Mouse (Mus musculus) limb, embryonic 14.5 days (tissue): ENCODE data around the gene Drosha. TPM values are rescaled to one million over a fixed set of nuclear protein-coding genes. Genes with fewer than 3 reads are reported as not detected.
A peak's percentile ranks its signal among the peaks of the same experiment; 100 is the strongest.
"Not testable (repeated sequence)": the region's sequence is repeated elsewhere in the genome, so short reads cannot be mapped to it uniquely, and the experiment has no call there.

ENCODE experiments used
- ATAC-seq: fragments of 200-750 bp; cut with Nextera tagmentation; 2 replicates; pipeline ENCODE4 v1.8.0; 2017; ENCODE audit warnings: low read depth, moderate number of reproducible peaks, moderate TSS enrichment; ENCODE audit not compliant: low FRiP score
- DNase-seq: peaks from one replicate; pipeline ENCODE4 v3.0.0-alpha.2; 2015; ENCODE audit warnings: low spot score
- H3K27ac ChIP-seq: fragments of 300-500 bp; sonication (generic); replicated peaks from 2 replicates; pipeline ENCODE4 v1.5.1; 2014; ENCODE audit warnings: low read depth, mild to moderate bottlenecking, low read length, moderate library complexity, mixed read lengths
- H3K27me3 ChIP-seq: fragments of 300-500 bp; sonication (generic); 2 replicates; pipeline ENCODE4 v1.6.1; 2014; ENCODE audit warnings: low read length, mixed read lengths; ENCODE audit not compliant: control insufficient read depth, insufficient read depth
- H3K36me3 ChIP-seq: fragments of 300-500 bp; sonication (generic); 2 replicates; pipeline ENCODE4 v1.6.1; 2014; ENCODE audit warnings: mild to moderate bottlenecking, low read length, moderate library complexity, mixed read lengths; ENCODE audit not compliant: control insufficient read depth, insufficient read depth
- H3K4me1 ChIP-seq: fragments of 300-500 bp; sonication (generic); 2 replicates; pipeline ENCODE4 v1.6.1; 2014; ENCODE audit warnings: antibody characterized with exemption, low read length, mixed read lengths; ENCODE audit not compliant: control insufficient read depth, insufficient read depth
- H3K4me2 ChIP-seq: fragments of 300-500 bp; sonication (generic); replicated peaks from 2 replicates; pipeline ENCODE4 v1.6.1; 2014; ENCODE audit warnings: low read depth, mild to moderate bottlenecking, low read length, moderate library complexity; ENCODE audit not compliant: severe bottlenecking
- H3K4me3 ChIP-seq: fragments of 300-500 bp; sonication (generic); replicated peaks from 2 replicates; pipeline ENCODE4 v1.5.1; 2014; ENCODE audit warnings: low read length
- H3K9ac ChIP-seq: fragments of 300-500 bp; sonication (generic); 2 replicates; pipeline ENCODE4 v1.6.1; 2014; ENCODE audit warnings: mild to moderate bottlenecking, low read depth, low read length, moderate library complexity; ENCODE audit not compliant: severe bottlenecking
- H3K9me3 ChIP-seq: fragments of 300-500 bp; sonication (generic); 2 replicates; pipeline ENCODE4 v1.6.1; 2016; ENCODE audit warnings: low read length; ENCODE audit not compliant: control insufficient read depth
- POLR2A ChIP-seq: fragments of 200-500 bp; IDR thresholded peaks from 2 replicates; pipeline ENCODE4 v1.8.0; 2012; ENCODE audit warnings: inconsistent platforms, mild to moderate bottlenecking, moderate library complexity, borderline replicate concordance; ENCODE audit not compliant: insufficient read depth, insufficient read length; ENCODE audit errors: extremely low read depth
- WGBS: fragments of 180-500 bp; shearing (Covaris S2); extraction: QIAGEN DNeasy Blood & Tissue Kit; methylation state at CpG from one replicate; pipeline ENCODE4 v1.1.7; 2014; 5-methylcytosine and 5-hydroxymethylcytosine counted together
- polyA plus RNA-seq, 2 experiments: library from polyadenylated mRNA; depleted of rRNA in 1 of 2; stranded (reverse) in 1 of 2; unstranded in 1 of 2; fragments of >200 nt; fragmentation: Nextera tagmentation in 1 of 2; extraction: Ambion mirVana in 1 of 2; gene quantifications; 2 replicates each; pipeline versions ENCODE4 v1.2.1 to v1.2.3; 2012 to 2014

Drosha gene
- polyA plus RNA-seq, 2 experiments: 34.3 to 39.0 TPM

DNA sequence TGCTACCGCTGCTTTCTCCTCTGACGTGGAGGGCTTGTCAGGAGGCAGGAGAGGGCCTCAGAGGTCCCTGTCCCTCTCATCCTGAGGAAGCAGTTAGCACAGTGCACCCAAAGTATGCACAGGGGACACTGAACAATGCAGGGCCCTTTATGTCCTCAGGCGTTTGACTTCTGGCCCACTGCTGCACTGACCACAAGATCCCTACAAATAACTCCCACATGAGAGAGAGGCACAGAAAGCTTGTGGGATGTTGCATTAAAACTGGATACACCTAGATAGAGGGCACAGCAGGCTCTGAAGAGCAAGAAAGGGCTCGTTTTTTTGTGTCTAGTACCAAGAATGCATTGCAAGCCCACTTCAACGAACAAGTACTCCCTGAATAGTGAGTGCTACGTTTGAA lies 30.3 kb upstream of the Drosha start:
- ATAC-seq: no peak
- no peak for TF ChIP-seq POLR2A
- H3K9ac ChIP-seq: no peak overlapping the region
- 0 out of 2 replicates have a peak, but pooled peaks cover 5% of the 10 kb centered on the region for H3K4me1 ChIP-seq
- H3K4me3 ChIP-seq: no peak overlapping the region
- H3K4me2 ChIP-seq: no peak overlapping the region
- WGBS: 75% methylated on average over 6 of the region's 6 CpGs
- no peaks in the 10 kb centered on the region for H3K27me3 ChIP-seq
- H3K9me3 ChIP-seq: no peaks in the 10 kb centered on the region
- DNase-seq: no peak
- H3K36me3 ChIP-seq: no peaks in the 10 kb centered on the region
- no peak overlapping the region for H3K27ac ChIP-seq

DNA sequence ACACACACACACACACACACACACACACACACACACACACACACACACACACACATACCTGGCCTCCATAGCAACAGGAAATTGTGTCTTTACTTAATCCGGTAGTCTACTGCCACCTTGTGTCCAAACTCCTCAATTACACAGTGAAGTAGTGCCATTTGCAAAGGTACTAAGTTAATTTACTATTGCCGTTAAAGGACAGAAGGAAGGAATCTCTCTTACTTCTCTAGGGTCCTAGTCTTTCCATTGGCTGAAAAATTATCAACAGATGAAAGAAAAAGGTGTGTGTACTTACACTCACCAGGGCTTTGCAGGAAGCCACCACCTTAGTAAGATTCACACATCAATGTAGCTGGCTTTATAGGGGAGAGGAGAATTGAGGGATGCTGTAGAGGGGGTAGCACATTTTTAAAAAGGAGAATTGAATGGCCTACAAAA lies 29.1 kb upstream of the Drosha start:
- H3K4me3 ChIP-seq: no peak overlapping the region
- ATAC-seq: peak; percentile 57; the same call in 1 of the 2 replicates
- no peak for TF ChIP-seq POLR2A

GRCm38 (mm10) chr15:12795909-12796470 lies 28.6 kb upstream of the Drosha start:
- Histone ChIP-seq H3K4me1 (no peaks in the 10 kb centered on the region), H3K9ac (no peak overlapping the region), H3K4me2 (no peak overlapping the region), H3K4me3 (no peak overlapping the region), H3K27ac (no peak overlapping the region), H3K27me3 (no peaks in the 10 kb centered on the region), H3K9me3 (no peaks in the 10 kb centered on the region), H3K36me3 (no peaks in the 10 kb centered on the region)
- 40% methylated on average over 13 of the region's 13 CpGs for WGBS
- DNase-seq (no peak), ATAC-seq (no peak)
- TF ChIP-seq POLR2A: no peak

More for the DNA sequence above, 29.1 kb upstream of the Drosha start:
- H3K27ac ChIP-seq: no peak overlapping the region
- H3K9me3 ChIP-seq: no peaks in the 10 kb centered on the region
- no peak overlapping the region for H3K4me2 ChIP-seq
- no peaks in the 10 kb centered on the region for H3K36me3 ChIP-seq
- peak; percentile 86 for DNase-seq
- no peaks in the 10 kb centered on the region for H3K4me1 ChIP-seq
- no peak overlapping the region for H3K9ac ChIP-seq
- no peaks in the 10 kb centered on the region for H3K27me3 ChIP-seq
- 0% methylated on average over 2 of the region's 2 CpGs for WGBS

GRCm38 (mm10) chr15:12798043-12798442 lies 26.6 kb upstream of the Drosha start:
- no peak overlapping the region for H3K9ac ChIP-seq
- 82% methylated on average over 6 of the region's 6 CpGs for WGBS
- H3K27ac ChIP-seq: no peak overlapping the region
- no peaks in the 10 kb centered on the region for H3K9me3 ChIP-seq
- no peaks in the 10 kb centered on the region for H3K27me3 ChIP-seq
- TF ChIP-seq POLR2A: no peak
- no peak overlapping the region for H3K4me3 ChIP-seq
- no peak for ATAC-seq
- no peak overlapping the region for H3K4me2 ChIP-seq
- no peaks in the 10 kb centered on the region for H3K36me3 ChIP-seq
- DNase-seq: no peak
- H3K4me1 ChIP-seq: no peaks in the 10 kb centered on the region

DNA sequence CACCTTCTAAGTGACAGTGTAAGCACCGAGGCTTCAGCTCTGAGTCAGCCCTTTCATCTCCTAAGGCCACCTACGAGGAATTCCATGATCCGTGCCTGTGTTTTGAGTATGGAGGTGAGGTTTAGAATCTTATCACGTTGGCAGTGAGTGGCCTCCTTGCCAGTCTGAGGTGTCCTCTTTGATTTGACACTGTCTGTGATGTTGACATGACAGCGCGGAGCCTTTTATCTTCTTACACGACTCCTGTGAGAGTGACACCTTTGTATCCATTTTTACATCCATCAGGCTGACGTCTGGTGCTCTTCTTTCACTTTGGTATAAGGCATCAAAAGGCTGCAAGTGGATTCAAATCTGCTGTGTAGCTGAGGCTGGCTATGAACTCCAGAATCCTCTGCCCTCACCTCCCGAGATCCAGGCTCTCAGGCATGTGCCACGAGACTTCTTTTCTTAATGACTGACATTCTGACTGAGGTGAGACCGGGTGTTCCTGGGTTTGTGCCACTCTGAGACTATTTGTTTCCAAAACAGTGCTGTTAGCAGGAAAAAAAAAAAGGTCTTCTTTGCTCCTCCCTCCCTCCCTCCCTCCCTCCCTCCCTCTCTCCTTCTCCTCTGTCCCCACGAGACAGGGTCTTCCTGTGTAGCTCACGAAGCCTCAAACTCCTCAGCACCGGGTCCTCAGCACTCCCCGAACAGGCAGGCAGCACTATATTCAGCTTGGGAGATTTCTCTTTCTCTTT lies 24.0 kb upstream of the Drosha start:
- H3K36me3 ChIP-seq: no peaks in the 10 kb centered on the region
- H3K27ac ChIP-seq: no peak overlapping the region
- WGBS: 41% methylated on average over 15 of the region's 15 CpGs
- H3K27me3 ChIP-seq: no peaks in the 10 kb centered on the region
- H3K9ac ChIP-seq: no peak overlapping the region
- no peaks in the 10 kb centered on the region for H3K9me3 ChIP-seq
- DNase-seq (no peak), ATAC-seq (no peak)
- no peak for TF ChIP-seq POLR2A
- H3K4me3 ChIP-seq: no peak overlapping the region
- H3K4me2 ChIP-seq: no peak overlapping the region
- no peaks in the 10 kb centered on the region for H3K4me1 ChIP-seq

GRCm38 (mm10) chr15:12801142-12801506 lies 23.5 kb upstream of the Drosha start:
- not testable (repeated sequence) for ATAC-seq, H3K4me2 ChIP-seq, H3K27me3 ChIP-seq, H3K9ac ChIP-seq, H3K9me3 ChIP-seq, H3K4me3 ChIP-seq, H3K27ac ChIP-seq, DNase-seq, H3K4me1 ChIP-seq, H3K36me3 ChIP-seq
- 71% methylated on average over 2 of the region's 2 CpGs for WGBS
